Mouse (Mus musculus): Measurements from ENCODE around the gene Nfe2l2. TPM values are rescaled to one million over a fixed set of nuclear protein-coding genes. Genes with fewer than 3 reads are reported as not detected.

Nfe2l2 gene
- polyA plus RNA-seq, 1 experiment = 11.4 TPM

GRCm38 (mm10) chr2:75720236-75721027 is 16.0 kb upstream of the Nfe2l2 start:
- no peak for TF ChIP-seq GATA1 (IDR thresholded peaks at IDR 0.05; ENCODE audit: low read length)

DNA sequence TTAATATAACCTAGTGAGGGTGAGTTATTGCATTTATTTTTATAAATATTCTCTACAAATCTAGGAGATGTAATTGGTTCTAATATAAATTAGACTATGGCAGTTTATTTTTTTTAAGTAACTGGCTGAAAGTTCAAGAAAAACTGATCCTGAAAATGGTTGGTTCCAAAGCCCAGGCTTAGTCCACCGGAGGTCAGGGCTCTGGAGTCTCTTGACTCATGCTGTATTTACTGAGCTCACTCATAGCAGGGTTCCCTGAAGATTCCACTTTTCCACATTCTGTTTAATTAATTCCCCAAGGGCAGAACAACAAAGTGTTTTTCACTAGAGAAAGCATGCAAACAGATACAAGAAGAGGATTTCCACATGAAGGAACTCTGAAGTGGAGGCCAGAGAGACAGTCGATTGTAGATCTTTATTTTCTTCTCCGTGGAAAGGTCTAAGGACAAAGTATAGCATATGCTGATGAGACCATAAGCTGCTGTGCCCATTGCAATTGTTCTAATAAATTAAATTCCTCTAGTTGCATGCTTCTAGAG is 15.0 kb upstream of the Nfe2l2 start:
- TF ChIP-seq GATA1 (IDR thresholded peaks at IDR 0.05; ENCODE audit: low read length) = no peak

DNA sequence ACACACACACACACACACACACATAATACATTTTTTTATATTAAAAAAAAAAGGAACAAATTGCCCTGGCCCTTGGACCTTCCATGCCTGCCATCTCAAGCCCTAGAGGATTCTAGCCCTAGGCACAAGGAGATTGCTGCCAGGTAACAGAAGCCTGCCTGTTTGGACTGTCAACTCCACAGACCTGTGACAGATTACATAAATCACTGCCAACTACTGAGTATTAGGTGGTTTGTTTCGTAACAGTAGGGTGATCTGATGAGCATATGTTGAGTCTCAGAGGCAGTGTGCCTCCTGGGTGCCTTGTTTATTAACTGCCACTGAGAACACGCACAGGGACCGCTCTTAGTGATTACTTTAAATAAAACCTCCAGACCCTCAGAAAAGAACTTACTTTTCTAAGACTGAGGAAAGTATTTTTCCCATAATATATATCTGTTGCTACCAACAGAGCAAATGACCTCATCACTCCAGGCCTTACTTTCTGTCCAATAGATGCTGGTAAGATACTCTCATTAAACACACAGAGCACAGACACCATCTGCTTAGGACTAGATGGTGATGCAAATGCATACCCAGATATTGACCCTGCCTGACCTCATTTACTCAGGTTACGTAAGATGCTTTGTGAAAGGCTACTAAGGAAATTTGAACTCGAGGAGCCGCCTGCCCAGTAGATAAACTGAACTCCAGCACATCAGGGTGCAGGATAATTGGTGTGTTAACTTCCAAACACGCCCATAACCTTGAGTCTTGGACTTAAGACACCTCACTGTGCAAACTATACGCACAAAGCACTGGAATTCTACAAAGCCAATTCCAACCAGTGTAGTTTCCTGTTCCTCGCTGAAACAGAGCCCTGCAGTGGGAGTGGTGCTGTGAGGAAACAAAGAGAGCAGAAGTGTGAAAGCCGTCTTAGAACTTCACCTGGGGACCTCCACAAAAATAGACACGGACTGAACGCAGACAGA is 11.9 kb upstream of the Nfe2l2 start:
- no peak for TF ChIP-seq GATA1 (IDR thresholded peaks at IDR 0.05; ENCODE audit: low read length)

DNA sequence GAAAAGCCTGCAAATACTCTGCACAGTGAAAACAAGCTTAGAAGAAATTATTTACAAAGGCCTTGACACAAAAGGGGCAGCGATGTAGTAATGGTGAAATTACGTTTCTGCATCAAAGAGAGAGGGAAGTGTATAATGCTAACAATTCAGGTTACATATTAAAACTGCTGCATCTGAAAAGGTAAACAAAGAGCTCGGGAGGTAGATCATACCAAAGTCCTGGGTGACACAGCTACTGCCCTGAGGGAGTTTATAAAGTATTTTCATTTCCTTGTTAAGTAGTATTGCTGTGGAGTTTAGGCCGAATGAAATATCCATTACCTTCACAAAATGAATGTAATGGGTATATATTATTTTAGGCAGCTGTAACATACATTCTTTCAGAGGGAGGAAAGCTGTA is 10.3 kb upstream of the Nfe2l2 start:
- no peak for TF ChIP-seq GATA1 (IDR thresholded peaks at IDR 0.05; ENCODE audit: low read length)

GRCm38 (mm10) chr2:75713083-75713482 is 8.6 kb upstream of the Nfe2l2 start:
- no peak for TF ChIP-seq GATA1 (IDR thresholded peaks at IDR 0.05; ENCODE audit: low read length)

- TF ChIP-seq GATA1 (IDR thresholded peaks at IDR 0.05; ENCODE audit: low read length) = no peak
These were observed 3.0 kb upstream of the Nfe2l2 start for GRCm38 (mm10) chr2:75707420-75707819.

DNA sequence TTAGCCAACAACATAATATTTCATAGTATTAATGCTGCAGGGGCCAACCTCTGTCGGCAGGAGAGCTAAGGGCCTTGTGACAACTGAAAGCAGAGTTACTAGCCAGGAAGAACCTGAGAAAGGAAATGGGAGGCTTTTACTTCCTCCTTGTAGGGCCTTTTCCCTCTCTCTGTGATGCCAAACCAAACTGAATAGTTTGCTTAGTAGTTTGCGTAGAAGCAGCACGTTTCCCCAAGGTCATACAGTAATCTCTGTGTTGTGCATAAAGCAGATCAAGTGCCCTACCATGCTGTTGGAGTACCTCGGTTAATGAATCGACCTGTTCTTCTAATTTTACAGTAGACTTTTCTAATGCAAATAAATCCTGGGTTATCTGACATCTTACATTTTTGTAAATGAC is 2.0 kb upstream of the Nfe2l2 start:
- TF ChIP-seq GATA1 (IDR thresholded peaks at IDR 0.05; ENCODE audit: low read length) = no peak

DNA sequence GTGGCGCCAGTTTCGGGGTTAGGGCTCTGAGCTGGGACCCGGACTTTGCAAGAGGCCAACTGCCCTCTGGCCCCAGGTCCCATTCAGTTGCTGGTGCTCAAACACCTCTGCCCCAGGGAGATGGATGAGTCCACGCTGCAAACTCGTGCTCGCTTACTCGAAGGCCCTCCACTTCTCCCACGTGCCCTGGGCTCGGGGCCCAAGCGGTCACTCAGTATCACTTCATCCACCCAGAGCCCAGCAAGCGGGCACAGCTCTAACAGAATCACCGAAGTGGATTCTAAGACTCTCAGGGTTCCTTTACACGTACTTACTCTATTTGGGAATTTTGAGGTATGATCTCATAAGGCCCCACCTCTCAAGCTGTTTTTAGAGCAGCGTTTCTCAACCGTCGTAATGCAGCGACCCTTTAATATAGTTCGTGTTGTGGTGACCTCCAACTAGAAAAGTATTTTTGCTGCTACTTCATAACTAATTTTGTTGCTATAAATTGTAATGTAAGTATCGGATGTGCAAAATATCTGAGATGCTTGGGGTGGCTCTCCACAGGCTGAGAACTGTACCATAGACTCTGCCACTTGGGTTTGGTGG is 816 bp upstream of the Nfe2l2 start:
- no peak for TF ChIP-seq GATA1 (IDR thresholded peaks at IDR 0.05; ENCODE audit: low read length)

GRCm38 (mm10) chr2:75703375-75704181 is 863 bp downstream of the Nfe2l2 start:
- no peak for TF ChIP-seq GATA1 (IDR thresholded peaks at IDR 0.05; ENCODE audit: low read length)

DNA sequence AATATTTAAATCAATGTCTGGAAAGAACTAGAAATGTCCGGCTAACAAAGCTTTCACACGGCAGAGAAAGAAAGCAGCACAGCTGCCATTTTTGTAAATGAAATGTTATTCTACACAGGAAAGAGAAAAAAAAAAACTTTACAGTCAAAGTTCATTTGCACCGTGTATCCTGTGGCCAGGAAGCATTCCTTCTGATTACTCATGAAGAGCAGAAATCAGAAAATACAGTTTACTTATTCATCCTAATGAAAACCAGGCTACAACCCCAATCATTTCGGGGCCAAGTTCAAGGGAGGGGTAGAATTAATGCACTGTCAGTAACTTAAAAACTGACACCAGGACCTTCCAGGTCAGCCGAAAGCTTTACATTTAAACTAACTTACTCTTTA is 1.9 kb downstream of the Nfe2l2 start:
- no peak for TF ChIP-seq GATA1 (IDR thresholded peaks at IDR 0.05; ENCODE audit: low read length)

- TF ChIP-seq GATA1 (IDR thresholded peaks at IDR 0.05; ENCODE audit: low read length) = no peak
These were observed 2.4 kb downstream of the Nfe2l2 start for GRCm38 (mm10) chr2:75701822-75702587.

DNA sequence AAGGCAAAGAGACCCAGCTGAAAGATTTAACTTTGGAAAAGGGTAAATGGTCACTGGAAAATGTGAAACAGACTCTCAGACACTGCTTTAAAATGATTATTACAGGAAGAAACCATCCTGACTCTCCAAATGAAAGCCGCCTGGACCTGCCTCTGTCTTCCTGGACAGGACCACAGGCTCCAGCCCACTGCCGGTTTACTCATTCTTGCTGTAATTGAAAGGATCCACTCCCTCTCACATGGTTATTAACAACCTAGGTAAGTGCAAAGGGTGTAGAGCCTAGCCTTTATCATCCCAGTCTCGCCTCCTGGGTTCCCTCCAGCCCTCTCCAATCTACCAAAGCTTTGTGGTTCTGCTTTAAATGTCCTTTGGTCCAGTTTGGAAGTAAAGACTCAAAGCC is 3.2 kb downstream of the Nfe2l2 start:
- TF ChIP-seq GATA1 (IDR thresholded peaks at IDR 0.05; ENCODE audit: low read length) = no peak

DNA sequence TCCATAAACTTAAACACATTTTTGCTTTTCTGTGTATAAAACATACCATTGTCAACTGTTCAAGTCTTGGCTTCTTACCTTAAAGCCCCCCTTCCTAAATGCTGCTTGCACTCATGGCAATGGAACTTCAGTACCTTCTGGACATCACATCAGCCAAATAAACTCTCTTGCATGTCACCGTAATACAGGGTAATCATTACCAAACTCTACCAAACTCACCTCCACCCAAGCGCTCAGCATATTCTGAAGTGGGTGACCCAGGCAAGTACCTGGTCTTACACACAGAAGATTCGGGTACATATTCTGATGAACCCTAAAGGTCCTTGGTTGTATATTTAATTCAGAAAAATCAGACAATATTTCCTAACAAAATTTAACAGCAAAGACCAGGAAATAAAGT is 3.9 kb downstream of the Nfe2l2 start:
- no peak for TF ChIP-seq GATA1 (IDR thresholded peaks at IDR 0.05; ENCODE audit: low read length)

GRCm38 (mm10) chr2:75698874-75699273 is 5.6 kb downstream of the Nfe2l2 start:
- no peak for TF ChIP-seq GATA1 (IDR thresholded peaks at IDR 0.05; ENCODE audit: low read length)

Data from G1E-ER4 (cell line).